Mouse (Mus musculus): ENCODE data around the gene Igsf21. TPM values are rescaled to one million over a fixed set of nuclear protein-coding genes. Genes with fewer than 3 reads are reported as not detected.

Igsf21 gene
- total RNA-seq, 2 experiments from 2014 or later: 35.3 to 38.7 TPM

DNA sequence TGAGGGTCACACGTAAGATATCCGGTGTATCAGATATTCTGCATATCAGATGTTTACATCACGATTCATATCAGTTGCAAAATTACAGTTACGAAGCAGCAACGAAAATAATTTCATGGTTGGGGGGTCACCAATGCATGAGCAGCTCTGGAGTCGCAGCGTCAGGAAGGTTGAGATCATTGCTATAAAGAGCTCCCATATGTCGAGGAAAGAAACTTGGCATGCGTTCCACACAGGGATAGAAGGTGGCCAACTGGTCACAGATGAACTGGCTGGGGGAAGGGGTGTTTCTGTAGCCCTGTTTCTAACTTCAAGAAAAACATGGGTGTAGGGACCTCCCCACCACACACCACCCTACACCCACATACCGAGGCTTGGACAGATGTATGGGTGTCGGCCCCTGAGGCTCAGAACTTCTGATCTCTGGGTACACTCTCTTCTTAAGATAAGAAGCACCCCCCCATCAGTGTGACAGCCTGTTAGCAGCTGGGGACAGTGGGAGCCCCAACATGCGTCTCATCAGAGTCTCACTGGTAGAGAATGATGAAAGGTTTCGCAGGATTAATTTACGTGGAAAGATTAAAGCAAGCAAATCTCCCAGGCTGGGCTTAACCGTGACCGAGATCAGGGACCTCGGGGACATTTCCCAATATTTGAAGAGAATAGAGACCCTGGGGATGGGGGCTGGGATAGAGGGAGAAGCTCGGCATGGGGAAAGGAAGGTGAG is 54.1 kb downstream of the Igsf21 start:
- no peak for DNase-seq

DNA sequence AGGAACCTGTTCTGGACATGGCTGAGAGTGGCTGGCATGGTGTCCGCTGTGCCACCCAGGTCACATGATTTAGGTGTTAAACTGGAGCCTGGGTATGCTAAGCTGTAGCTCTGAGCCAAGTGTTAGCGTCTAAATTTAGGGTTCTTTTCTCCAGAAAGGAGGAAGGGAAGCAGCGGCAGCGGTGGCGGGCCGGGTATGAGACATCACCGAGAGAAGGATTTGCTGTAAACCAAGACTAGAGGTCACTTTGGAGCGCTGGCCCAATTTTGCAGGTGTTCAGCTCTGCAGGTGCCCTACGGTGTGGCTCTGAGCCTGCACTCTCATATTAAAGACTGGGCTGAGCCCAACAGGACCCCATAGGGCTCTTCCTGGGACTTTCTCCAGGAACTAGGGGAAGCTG is 57.0 kb downstream of the Igsf21 start:
- no peak for DNase-seq

DNA sequence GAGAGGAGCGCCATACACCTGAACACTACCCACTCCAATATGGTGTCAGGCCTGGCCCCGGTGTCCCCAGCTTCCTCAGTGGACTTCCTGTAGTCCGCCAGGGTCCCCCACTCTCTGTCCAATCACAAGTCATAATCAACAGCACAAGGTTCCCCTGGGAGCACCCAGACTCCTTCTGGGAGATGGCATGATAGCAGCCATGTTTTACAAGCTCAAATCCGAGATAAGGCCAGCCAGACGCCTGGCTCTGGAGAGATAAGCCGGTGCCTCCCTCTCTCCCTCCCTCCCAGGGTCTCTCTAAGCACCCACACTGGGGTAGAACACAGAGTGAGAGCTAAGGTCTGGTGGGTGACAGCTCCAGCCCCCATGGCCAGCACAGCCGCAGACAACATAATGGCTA is 58.0 kb downstream of the Igsf21 start:
- no peak for DNase-seq

DNA sequence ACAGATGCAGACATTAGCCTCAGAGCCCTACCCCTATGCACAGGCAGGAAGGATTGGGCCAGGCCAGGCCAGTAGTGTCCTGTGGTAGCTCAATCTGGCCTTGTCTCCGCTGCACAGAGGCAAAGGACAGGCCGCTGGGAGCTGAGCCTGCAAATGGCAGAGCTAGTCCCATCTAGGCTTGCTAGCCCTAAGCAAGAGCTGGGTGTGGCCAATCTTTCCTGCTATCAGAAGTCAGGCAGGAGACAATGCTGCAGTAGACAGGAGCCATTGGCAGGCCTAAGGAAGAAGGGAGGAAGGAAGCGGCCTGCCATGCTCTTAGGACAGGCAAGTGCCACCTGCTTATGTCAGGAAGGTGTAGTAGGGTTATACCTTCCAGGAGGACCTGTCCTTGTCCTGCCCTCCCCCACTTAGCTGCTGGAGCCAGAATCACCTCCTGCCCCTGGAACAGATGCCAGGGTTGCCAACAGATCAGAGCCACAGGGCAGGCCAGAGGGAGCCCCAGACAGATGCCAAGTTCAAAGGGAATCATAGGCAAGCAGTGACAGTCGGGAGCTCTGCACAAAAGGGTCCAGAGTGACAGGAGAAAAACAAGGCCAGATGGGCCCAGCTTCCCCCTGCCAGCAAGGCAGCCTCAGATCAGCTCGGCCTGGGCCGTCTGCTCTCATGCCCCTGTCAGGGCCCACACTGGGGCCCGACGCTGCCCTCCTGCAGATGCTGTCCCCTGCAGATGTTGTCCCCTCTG is 59.0 kb downstream of the Igsf21 start:
- DNase-seq: no peak

- DNase-seq: no peak
Observed at GRCm38 (mm10) chr4:140179576-140179975, 67.0 kb downstream of the Igsf21 start.

GRCm38 (mm10) chr4:140177055-140177454 is 69.5 kb downstream of the Igsf21 start:
- no peak for DNase-seq

GRCm38 (mm10) chr4:140173746-140174399 is 72.7 kb downstream of the Igsf21 start:
- DNase-seq: no peak

DNA sequence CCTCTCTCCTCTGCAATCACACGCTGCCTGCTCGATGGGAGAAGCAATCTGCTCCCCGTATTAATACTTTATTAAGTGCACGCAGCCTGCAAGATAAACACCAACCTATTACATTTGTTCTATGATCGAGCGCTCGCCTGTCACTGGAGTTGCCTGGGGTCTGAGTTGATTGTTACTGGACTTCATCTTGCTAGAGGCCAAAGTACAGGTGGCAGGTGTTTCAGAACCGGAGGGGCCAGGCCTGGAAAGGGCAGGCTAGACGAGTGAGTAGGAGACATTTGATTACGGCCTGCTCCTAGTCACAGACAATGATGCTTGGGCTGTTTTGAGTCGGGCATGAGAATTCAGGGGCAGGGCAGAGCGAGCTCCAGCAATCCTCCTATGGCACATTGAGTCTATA is 73.5 kb downstream of the Igsf21 start:
- no peak for DNase-seq

GRCm38 (mm10) chr4:140171917-140172316 is 74.7 kb downstream of the Igsf21 start:
- no peak for DNase-seq

DNA sequence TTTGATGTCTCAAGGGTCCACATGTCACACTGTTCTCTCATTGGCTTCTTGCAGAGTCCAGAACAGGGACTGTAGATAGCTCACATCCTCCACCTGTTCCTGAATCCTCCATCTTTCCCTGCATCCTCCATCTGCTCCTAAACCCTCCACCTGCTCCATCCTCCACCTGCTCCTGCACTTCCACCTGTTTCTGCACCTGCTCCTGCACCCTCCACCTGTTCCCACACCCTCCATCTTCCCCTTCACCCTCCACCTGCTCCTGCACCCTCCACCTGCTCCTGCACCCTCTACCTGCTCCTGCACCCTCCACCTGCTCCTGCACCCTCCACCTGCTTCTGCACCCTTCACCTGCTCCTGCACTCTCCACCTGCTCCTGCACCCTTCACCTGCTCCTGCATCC is 75.4 kb downstream of the Igsf21 start:
- no peak for DNase-seq

- no peak for DNase-seq
Observed at GRCm38 (mm10) chr4:140165851-140166250, 80.7 kb downstream of the Igsf21 start.

- DNase-seq: no peak
Observed at GRCm38 (mm10) chr4:140164662-140165061, 81.9 kb downstream of the Igsf21 start.

DNA sequence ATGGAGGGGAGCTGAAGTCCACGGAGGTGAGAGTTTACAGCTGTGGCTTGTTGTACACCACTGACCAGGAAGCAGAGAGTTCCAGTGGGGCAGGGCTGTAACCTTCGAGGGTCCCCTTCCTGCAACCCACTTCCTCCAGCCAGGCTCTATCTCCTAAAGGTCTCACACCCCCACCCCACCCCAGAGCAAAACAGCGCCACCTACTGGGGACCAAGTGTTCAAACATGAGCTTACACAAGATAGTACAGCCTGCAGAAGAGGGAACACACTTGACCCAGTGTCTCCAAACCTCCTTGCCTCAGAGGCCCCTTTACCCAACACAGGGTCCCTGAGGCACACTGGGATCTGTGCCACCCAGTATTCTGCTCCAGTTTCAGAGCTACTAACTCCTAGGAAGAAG is 87.0 kb downstream of the Igsf21 start:
- DNase-seq: no peak

GRCm38 (mm10) chr4:140154899-140155463 is 91.6 kb downstream of the Igsf21 start:
- no peak for DNase-seq

- DNase-seq: peak in 1 of 2 experiments; percentile 45
Observed at GRCm38 (mm10) chr4:140154484-140154883, 92.1 kb downstream of the Igsf21 start.

- peak; percentile 31 to 47 for DNase-seq
Observed at GRCm38 (mm10) chr4:140153711-140154114, 92.9 kb downstream of the Igsf21 start.

DNA sequence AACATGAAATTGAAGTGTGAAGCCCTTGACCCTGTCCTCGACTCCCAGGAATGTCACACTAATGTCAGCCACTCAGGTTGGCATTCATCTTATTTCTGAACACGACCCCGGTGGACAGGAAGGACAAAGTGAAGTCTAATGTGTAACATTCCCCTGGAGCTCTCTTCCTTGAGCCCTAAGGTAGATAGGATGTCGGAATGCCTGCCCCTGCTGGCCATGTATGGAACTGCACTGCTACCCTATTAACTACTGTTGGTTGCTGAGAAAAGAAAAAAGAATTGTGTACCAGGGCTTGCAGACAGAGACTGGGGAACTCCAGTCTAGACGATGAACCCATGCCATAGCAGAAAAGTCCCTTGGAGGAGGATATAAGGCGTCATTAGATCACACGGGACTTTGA is 93.5 kb downstream of the Igsf21 start:
- peak in 1 of 2 experiments; percentile 41 for DNase-seq

DNA sequence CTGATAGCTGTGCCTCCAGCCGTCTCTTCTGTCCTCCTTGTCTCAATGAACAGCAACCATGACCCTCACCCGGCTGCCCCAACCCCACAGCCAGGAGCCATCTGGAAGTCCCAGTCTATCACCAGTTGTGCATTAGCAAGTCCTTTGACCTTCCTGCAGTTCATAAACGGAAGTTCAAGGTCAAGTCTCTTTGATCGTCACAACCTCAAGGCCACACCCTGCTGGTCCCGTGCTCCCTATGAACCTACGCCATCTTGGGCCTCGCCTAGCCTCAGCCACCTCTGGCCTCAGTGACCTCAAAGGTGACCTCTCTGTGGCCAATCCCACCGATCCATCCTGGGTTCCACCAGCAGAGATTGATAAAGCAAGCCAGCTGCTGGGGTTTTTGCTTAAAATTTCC is 96.9 kb downstream of the Igsf21 start:
- no peak for DNase-seq

DNA sequence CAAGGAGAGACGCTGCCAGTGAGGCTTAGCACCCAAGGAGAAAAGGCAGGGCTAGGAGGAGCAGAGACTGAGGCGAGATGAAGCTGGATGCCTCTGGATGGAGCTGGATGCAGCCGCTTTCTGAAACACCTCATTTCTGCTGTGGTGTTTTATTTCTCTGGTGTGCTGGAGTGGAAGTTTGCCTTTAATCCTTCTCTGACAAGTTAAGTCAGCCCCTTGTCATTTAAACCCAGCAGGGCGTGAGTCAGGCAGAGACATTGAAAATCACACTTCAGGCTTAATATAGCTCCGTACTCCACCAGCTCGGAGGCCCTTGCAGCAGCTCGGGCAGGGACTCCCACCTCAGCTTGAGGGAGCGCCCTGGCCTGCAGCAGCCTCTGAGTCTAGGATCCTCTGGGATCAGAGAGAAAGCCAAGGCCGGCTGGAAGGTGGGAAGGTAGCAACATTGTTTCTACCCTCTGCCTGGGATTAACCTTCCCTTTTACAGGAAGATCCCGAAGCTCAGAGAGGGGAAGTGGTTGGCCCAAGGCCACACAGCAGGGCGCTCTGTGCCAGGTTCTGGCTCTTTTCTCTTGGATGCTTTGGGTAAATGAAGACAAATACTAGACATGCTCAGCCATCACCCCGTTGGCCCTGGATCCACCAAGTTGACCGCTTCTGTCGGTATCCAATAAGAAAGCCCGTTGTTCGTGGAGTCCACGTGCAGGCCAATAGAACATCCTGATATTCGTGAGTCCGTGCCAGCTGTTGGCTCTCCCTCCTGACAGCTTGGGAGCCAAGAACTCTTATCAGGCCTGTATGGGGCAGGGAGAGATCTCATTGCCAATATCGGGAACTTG is 98.5 kb downstream of the Igsf21 start:
- peak in 1 of 2 experiments; percentile 32 for DNase-seq

DNA sequence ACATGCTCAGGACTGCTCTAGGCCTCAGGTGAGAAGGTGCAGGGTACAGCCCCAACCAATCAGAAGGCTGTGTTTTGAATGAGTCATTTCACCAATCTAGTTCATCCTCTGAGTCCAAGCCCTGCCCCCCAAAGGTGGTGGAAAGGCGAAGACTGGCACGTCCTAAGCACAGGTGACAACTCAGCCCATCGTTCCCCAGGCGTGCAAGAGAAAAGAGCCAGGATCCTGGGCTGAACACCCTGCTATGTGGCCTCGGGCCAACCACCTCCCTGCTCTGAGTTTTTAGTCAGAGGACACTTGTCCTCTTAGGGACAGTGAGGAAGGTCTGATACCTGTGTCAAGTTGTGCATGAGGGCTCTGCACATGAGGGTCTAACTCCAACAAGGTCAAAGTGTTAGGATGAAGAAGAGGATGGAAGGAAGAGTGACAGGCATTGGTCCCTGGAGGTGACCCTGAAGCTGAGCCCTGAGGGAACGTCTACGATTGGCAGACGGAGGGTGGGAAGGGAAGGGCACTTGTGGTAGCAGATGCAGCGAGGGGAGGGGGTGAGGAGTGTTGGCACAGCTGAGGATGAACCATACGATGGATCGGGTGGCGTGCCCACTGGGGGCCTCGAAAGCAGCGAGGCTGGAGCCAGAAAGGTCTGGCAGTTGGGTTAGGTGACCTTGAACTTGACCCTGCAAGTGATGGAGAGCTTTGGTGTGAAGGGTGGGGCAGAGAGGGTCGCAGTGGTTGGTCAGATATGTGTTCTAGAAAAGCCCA is 99.3 kb downstream of the Igsf21 start:
- no peak for DNase-seq

DNA sequence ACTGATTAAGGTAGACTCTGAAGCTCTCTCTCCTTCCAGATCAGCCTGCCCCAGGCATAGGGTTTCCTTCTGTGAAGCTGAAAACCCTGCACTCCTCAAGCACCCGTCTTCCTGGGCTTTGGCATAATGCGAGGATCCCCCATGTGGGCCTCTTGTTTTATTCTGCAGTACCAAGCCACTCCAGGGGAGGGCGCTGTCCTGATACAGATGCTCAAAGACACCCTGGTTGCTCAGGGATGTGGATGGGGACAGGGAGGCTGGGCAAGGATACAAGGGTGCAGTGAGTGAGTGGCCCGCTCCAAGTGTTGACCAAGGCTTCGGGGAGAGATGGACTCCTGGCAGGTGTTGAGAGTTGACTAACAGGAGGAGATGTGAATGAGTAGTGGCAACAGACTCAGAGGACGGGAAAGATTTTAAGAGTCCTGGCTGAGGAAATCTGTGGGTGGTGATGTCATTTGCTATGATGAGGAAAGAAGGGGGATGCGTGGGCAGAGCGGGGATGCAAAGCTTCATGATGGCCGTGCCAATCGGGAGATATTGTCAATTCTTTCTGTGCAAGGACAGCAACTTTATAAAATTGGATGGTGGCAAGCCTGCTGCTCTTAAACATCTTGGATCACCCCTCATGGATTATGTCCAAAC is 102.6 kb downstream of the Igsf21 start:
- DNase-seq: no peak
